Mouse (Mus musculus): ENCODE results near the gene Ccl20.

The Ccl20 gene

GRCm38 (mm10) chr1:83141510-83141909, 24.9 kb downstream of the Ccl20 start:
- no peak for DNase-seq (ENCODE audit: low spot score)

GRCm38 (mm10) chr1:83142055-83142454, 25.5 kb downstream of the Ccl20 start:
- no peak for DNase-seq (ENCODE audit: low spot score)

- no peak for DNase-seq (ENCODE audit: low spot score)
These were observed 30.0 kb downstream of the Ccl20 start for GRCm38 (mm10) chr1:83146547-83146946.

- no peak for DNase-seq (ENCODE audit: low spot score)
These were observed 33.7 kb downstream of the Ccl20 start for GRCm38 (mm10) chr1:83150227-83150626.

- no peak for DNase-seq (ENCODE audit: low spot score)
These were observed 36.4 kb downstream of the Ccl20 start for GRCm38 (mm10) chr1:83152961-83153360.

- DNase-seq (ENCODE audit: low spot score), result no peak
These were observed 40.3 kb downstream of the Ccl20 start for GRCm38 (mm10) chr1:83156876-83157275.

- DNase-seq (ENCODE audit: low spot score), result peak; percentile 22
These were observed 43.0 kb downstream of the Ccl20 start, which contains the start of gene Daw1 for GRCm38 (mm10) chr1:83159603-83160002. Gene Daw1, plus strand, starts transcription at chr1:83159752.

GRCm38 (mm10) chr1:83161658-83162057, 45.1 kb downstream of the Ccl20 start:
- DNase-seq (ENCODE audit: low spot score), result no peak

GRCm38 (mm10) chr1:83164027-83164426, 47.5 kb downstream of the Ccl20 start:
- no peak for DNase-seq (ENCODE audit: low spot score)
